Mouse (Mus musculus) cerebellum, postnatal 36 days (tissue): ENCODE data around the gene Hacd1.
"Not testable (repeated sequence)": the region's sequence is repeated elsewhere in the genome, so short reads cannot be mapped to it uniquely, and the experiment has no call there.

Source experiments
- DNase-seq, 2 experiments: peaks; one replicate each; pipeline ENCODE4 v3.0.0; 2021 to 2022; ENCODE audit warnings: mixed read lengths in 2 of 2

Hacd1 gene

GRCm38 (mm10) chr2:14055566-14056331 is at the start of gene Hacd1:
TSS of gene Hacd1 (minus strand) at chr2:14056135.
- peak; percentile 82 to 84 for DNase-seq

GRCm38 (mm10) chr2:14103924-14104323 is 48.0 kb upstream of the Hacd1 start:
- DNase-seq: no peak

GRCm38 (mm10) chr2:14102603-14103002 is 46.7 kb upstream of the Hacd1 start:
- DNase-seq: no peak

GRCm38 (mm10) chr2:14100533-14100932 is 44.6 kb upstream of the Hacd1 start:
- no peak for DNase-seq

GRCm38 (mm10) chr2:14078527-14078926 is 22.6 kb upstream of the Hacd1 start:
- DNase-seq: not testable (repeated sequence)

- no peak for DNase-seq
Observed at GRCm38 (mm10) chr2:14074221-14074901, 18.4 kb upstream of the Hacd1 start.

GRCm38 (mm10) chr2:14073362-14074220 is 17.7 kb upstream of the Hacd1 start, which contains the start of gene Stam:
TSS of gene Stam (plus strand) at chr2:14074098.
- DNase-seq: peak; percentile 91 to 92

GRCm38 (mm10) chr2:14073008-14073361 is 17.1 kb upstream of the Hacd1 start:
- no peak for DNase-seq

- DNase-seq: no peak
Observed at GRCm38 (mm10) chr2:14070466-14070865, 14.5 kb upstream of the Hacd1 start.

GRCm38 (mm10) chr2:14069027-14069426 is 13.1 kb upstream of the Hacd1 start:
- no peak for DNase-seq

- DNase-seq: no peak
Observed at GRCm38 (mm10) chr2:14065704-14066650, 10.0 kb upstream of the Hacd1 start.

- peak; percentile 69 to 77 for DNase-seq
Observed at GRCm38 (mm10) chr2:14055168-14055565, 768 bp downstream of the Hacd1 start.

GRCm38 (mm10) chr2:14054716-14055115 is 1.2 kb downstream of the Hacd1 start:
- no peak for DNase-seq

GRCm38 (mm10) chr2:14054163-14054562 is 1.8 kb downstream of the Hacd1 start:
- DNase-seq: no peak

- DNase-seq: no peak
Observed at GRCm38 (mm10) chr2:14053618-14054017, 2.3 kb downstream of the Hacd1 start.

GRCm38 (mm10) chr2:14048808-14049207 is 7.1 kb downstream of the Hacd1 start:
- DNase-seq: no peak

GRCm38 (mm10) chr2:14048381-14048780 is 7.6 kb downstream of the Hacd1 start:
- peak; percentile 74 to 82 for DNase-seq

GRCm38 (mm10) chr2:14043577-14044170 is 12.3 kb downstream of the Hacd1 start:
- no peak for DNase-seq

- no peak for DNase-seq
Observed at GRCm38 (mm10) chr2:14043011-14043410, 12.9 kb downstream of the Hacd1 start.

- no peak for DNase-seq
Observed at GRCm38 (mm10) chr2:14041249-14041648, 14.7 kb downstream of the Hacd1 start.

GRCm38 (mm10) chr2:14019228-14019627 is 36.7 kb downstream of the Hacd1 start:
- DNase-seq: no peak

GRCm38 (mm10) chr2:14005121-14005520 is 50.8 kb downstream of the Hacd1 start:
- no peak for DNase-seq
